33 mouse cellular contexts compared by ENCODE assay signal in genomic region chr7:13570967-13571366, GRCm38 (mm10). TPM values are rescaled to one million over a fixed set of nuclear protein-coding genes. Genes with fewer than 3 reads are reported as not detected.
"Had no signal": no experiment of that assay in that cellular context is flagged by ENCODE, and none has a peak within 500 bp of the region (broad histone marks: within the 10 kb centered on the region; RNA-seq: fewer than 3 reads in every experiment).

Gene Bsph2, minus strand, starts transcription at chr7:13571067.

- H3K4me1 ChIP-seq: embryonic facial prominence, embryonic 10.5 days; embryonic facial prominence, embryonic 12.5 days; embryonic facial prominence, embryonic 13.5 days; embryonic facial prominence, embryonic 15.5 days; forebrain, embryonic 10.5 days; forebrain, embryonic 12.5 days; forebrain, embryonic 13.5 days; forebrain, embryonic 15.5 days; heart, embryonic 10.5 days had no signal

- H3K9ac ChIP-seq: embryonic facial prominence, embryonic 12.5 days; embryonic facial prominence, embryonic 13.5 days; embryonic facial prominence, embryonic 15.5 days; forebrain, embryonic 12.5 days; forebrain, embryonic 13.5 days; forebrain, embryonic 15.5 days; forebrain, postnatal 0 days had no signal

- H3K4me3 ChIP-seq: embryonic facial prominence, embryonic 10.5 days; embryonic facial prominence, embryonic 12.5 days; embryonic facial prominence, embryonic 13.5 days; embryonic facial prominence, embryonic 15.5 days; erythroblast, embryonic 14.5 days; forebrain, embryonic 10.5 days; forebrain, embryonic 12.5 days; forebrain, embryonic 13.5 days; forebrain, embryonic 15.5 days; gastrocnemius, adult 2 months; heart, adult 2 months; heart, embryonic 10.5 days had no signal

- H3K36me3 ChIP-seq: embryonic facial prominence, embryonic 10.5 days; embryonic facial prominence, embryonic 12.5 days; embryonic facial prominence, embryonic 13.5 days; embryonic facial prominence, embryonic 15.5 days; forebrain, embryonic 10.5 days; forebrain, embryonic 12.5 days; forebrain, embryonic 15.5 days; heart, embryonic 10.5 days had no signal

- DNase-seq: cerebellum, adult 8-10 months; cerebellum, adult 9-10 months; cerebellum, adult 9-11 months; cerebellum, postnatal 10 days; cerebellum, postnatal 14 days; cerebellum, postnatal 25 days; cerebellum, postnatal 36 days; embryo, embryonic 11 days; forebrain, postnatal 0 days; gastrocnemius, adult 2 months; gastrocnemius, postnatal 10 days; gastrocnemius, postnatal 14 days; gastrocnemius, postnatal 25 days; gastrocnemius, postnatal 36 days; heart, adult 11 months; heart, adult 18-20 months; heart, adult 2 months had no signal

- H3K27ac ChIP-seq: embryonic facial prominence, embryonic 10.5 days; embryonic facial prominence, embryonic 12.5 days; embryonic facial prominence, embryonic 13.5 days; embryonic facial prominence, embryonic 15.5 days; forebrain, embryonic 10.5 days; forebrain, embryonic 12.5 days; forebrain, embryonic 13.5 days; forebrain, embryonic 15.5 days; gastrocnemius, adult 2 months; heart, adult 2 months; heart, embryonic 10.5 days had no signal

- ATAC-seq: forebrain, embryonic 13.5 days; forebrain, embryonic 15.5 days; forebrain, embryonic 16.5 days; forebrain, postnatal 0 days had no signal

- H3K27me3 ChIP-seq: embryonic facial prominence, embryonic 12.5 days; embryonic facial prominence, embryonic 13.5 days; embryonic facial prominence, embryonic 15.5 days; forebrain, embryonic 12.5 days; forebrain, embryonic 13.5 days; forebrain, embryonic 15.5 days had no signal

- H3K4me2 ChIP-seq: embryonic facial prominence, embryonic 12.5 days; embryonic facial prominence, embryonic 13.5 days; embryonic facial prominence, embryonic 15.5 days; forebrain, embryonic 12.5 days; forebrain, embryonic 13.5 days; forebrain, embryonic 15.5 days had no signal

RNA-seq across cellular contexts. Expression of gene Bsph2, which starts in this region (rescaled TPM):
- polyA plus RNA-seq: cortical plate, adult 2 months; embryonic facial prominence, embryonic 10.5 days; embryonic facial prominence, embryonic 11.5 days; embryonic facial prominence, embryonic 12.5 days; embryonic facial prominence, embryonic 13.5 days; embryonic facial prominence, embryonic 14.5 days; embryonic facial prominence, embryonic 15.5 days; erythroblast, embryonic 14.5 days; forebrain, embryonic 10.5 days; forebrain, embryonic 11.5 days; forebrain, embryonic 12.5 days; forebrain, embryonic 13.5 days; forebrain, embryonic 15.5 days; forebrain, embryonic 16.5 days; forebrain, postnatal 0 days; frontal cortex, adult 2 months; heart, adult 2 months; heart, embryonic 10.5 days had no signal
